Mouse (Mus musculus): ENCODE results near the gene Cks2. TPM values are rescaled to one million over a fixed set of nuclear protein-coding genes. Genes with fewer than 3 reads are reported as not detected.
"Not testable (repeated sequence)": the region's sequence is repeated elsewhere in the genome, so short reads cannot be mapped to it uniquely, and the experiment has no call there.

Gene Cks2
- polyA plus RNA-seq, 1 experiment from 2014 or later, result 236 TPM

DNA sequence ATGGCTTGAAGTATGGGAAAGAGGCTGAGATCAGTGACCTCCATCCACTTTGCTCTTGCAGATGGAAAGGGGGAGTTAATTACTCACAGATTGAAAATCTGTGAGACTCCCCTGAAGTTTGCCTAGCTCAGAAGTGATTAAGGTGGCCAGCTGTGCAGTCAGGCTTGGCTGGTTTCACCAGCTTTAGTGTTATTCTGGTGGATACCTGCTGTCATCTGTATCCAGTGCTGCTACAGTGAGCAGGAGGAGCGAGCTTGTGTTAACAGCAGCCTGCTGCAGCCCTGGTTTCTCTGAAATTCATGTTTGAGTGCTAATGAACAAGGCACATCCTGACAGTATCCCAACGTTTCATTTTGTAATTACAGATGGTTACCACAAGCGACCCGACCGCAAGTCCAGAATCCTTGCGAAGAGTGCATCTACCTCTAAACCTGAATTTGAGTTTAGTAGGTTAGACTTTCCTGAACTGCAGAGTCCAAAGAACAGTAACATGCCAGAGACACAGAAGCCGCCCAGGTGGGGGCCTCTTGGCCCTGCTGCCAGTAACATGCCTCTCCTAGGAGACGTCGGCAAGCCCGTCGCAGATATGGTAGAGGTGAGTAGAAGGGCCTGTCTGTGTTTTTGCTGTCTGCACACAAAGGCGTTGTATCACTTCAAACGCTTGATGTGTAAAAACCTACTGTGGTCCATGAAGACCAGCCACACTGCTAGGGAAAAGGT lies 11.6 kb downstream of the Cks2 start:
- peaks cover 84% of the 10 kb centered on the region for H3K36me3 ChIP-seq

DNA sequence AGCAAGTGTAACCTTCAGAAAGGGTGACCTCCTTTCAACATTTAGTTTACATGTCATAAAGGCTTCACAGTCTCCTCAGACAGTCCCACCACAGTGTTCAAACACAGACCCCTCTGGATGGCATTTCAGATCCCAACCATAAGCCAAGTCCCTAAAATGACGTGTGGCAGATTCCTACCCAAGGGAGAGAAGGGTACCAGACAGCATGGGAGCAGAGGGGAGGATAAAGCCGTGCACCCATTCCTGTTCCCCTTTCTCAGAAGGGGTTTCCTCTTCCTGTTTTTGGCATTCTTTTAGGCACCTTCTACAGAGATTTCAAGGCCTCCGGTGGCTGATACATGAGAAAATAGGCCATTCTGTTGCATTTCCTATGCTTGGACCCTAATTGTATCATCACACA lies 13.1 kb downstream of the Cks2 start:
- 81% methylated on average over 3 of the region's 3 CpGs for WGBS
- no peak overlapping the region for H3K4me2 ChIP-seq
- H3K27ac ChIP-seq, result no peak overlapping the region
- H3K4me3 ChIP-seq, result no peak overlapping the region
- H3K9me3 ChIP-seq (replicated peaks), result no peaks in the 10 kb centered on the region
- ATAC-seq (replicated peaks; ENCODE audit: insufficient number of reproducible peaks, insufficient read depth, low FRiP score, low read depth), result no peak
- H3K27me3 ChIP-seq, result no peaks in the 10 kb centered on the region
- peaks cover 91% of the 10 kb centered on the region for H3K36me3 ChIP-seq
- H3K4me1 ChIP-seq (replicated peaks), result 0 out of 2 replicates have a peak, but pooled peaks cover 4% of the 10 kb centered on the region
- H3K9ac ChIP-seq, result no peak overlapping the region

More for the DNA sequence above, 11.6 kb downstream of the Cks2 start:
- H3K4me1 ChIP-seq (replicated peaks), result peaks cover 11% of the 10 kb centered on the region
- H3K4me3 ChIP-seq, result no peak overlapping the region
- no peak for ATAC-seq (replicated peaks; ENCODE audit: insufficient number of reproducible peaks, insufficient read depth, low FRiP score, low read depth)
- H3K9ac ChIP-seq, result no peak overlapping the region
- no peaks in the 10 kb centered on the region for H3K27me3 ChIP-seq
- no peaks in the 10 kb centered on the region for H3K9me3 ChIP-seq (replicated peaks)
- no peak overlapping the region for H3K27ac ChIP-seq
- WGBS, result 93% methylated on average over 13 of the region's 13 CpGs
- no peak overlapping the region for H3K4me2 ChIP-seq

DNA sequence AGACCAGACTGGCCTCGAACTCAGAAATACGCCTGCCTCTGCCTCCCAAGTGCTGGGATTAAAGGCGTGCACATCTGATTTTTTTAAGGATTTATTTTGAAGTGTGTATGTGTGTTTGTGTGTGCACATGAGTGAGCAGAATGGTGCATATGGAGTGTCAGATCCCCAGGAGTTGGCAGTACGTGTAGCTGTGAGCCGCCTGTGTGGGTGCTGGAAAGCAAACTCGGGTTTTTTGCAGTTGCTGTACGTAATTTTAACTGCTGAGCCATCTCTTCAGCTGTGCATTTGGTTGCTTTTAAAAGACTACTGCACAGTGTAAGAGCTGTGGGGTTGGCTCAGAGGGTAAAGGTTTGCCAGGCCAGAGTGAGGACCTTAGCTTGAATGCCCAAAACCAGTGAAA lies 14.5 kb downstream of the Cks2 start:
- Histone ChIP-seq H3K9ac (no peak overlapping the region), H3K4me1 (replicated peaks) (no peaks in the 10 kb centered on the region), H3K4me3 (no peak overlapping the region), H3K36me3 (peaks cover 93% of the 10 kb centered on the region), H3K27me3 (no peaks in the 10 kb centered on the region), H3K27ac (no peak overlapping the region), H3K9me3 (replicated peaks) (no peaks in the 10 kb centered on the region), H3K4me2 (no peak overlapping the region)
- ATAC-seq (replicated peaks; ENCODE audit: insufficient number of reproducible peaks, insufficient read depth, low FRiP score, low read depth), result no peak
- 95% methylated on average over 7 of the region's 7 CpGs for WGBS

DNA sequence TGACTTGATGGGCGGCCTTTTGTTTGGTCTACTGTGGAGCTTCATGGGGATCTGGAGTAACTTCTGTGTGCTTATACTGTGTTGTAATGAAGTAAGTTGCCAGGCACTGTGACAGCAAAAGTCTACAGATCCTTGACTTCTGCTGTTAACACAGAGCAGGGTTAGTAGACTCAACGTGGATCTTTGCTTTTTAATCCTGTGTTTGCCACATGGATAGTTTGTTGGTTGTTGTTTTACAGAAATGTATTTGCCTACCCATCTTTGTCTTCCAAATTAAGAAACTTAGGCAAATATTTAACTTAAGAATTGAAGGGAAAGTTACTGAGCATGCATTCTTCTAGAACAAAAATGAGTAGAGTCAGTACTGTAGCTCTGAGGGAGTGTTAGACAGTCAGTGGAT lies 18.5 kb downstream of the Cks2 start:
- peaks cover 91% of the 10 kb centered on the region for H3K36me3 ChIP-seq
- H3K4me1 ChIP-seq (replicated peaks), result no peaks in the 10 kb centered on the region
- no peak overlapping the region for H3K4me2 ChIP-seq
- H3K4me3 ChIP-seq, result no peak overlapping the region
- WGBS, result 92% methylated on average over 2 of the region's 2 CpGs
- no peaks in the 10 kb centered on the region for H3K9me3 ChIP-seq (replicated peaks)
- no peaks in the 10 kb centered on the region for H3K27me3 ChIP-seq
- H3K27ac ChIP-seq, result no peak overlapping the region
- no peak overlapping the region for H3K9ac ChIP-seq
- ATAC-seq (replicated peaks; ENCODE audit: insufficient number of reproducible peaks, insufficient read depth, low FRiP score, low read depth), result no peak

DNA sequence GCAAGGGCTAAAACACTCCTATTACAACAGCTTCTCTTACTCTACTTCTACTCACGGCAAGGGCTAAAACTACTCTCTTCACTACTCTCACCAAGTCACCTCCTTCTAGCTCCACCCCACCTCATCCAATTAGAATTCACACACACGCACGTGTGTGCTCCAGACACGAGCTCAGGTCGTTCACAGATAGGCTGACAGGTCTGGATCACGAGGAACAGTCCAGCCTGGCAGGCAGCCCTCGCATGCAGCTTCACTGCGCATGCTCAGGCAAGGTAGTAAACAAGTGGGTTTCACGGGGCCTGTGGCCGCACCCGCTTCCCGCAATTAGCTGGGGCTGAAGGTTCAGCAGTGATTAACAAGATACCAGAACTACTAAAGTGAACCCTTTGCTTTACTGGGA lies 23.2 kb downstream of the Cks2 start:
- peaks cover 71% of the 10 kb centered on the region for H3K36me3 ChIP-seq
- H3K27me3 ChIP-seq; H3K27ac ChIP-seq; ATAC-seq (replicated peaks; ENCODE audit: insufficient number of reproducible peaks, insufficient read depth, low FRiP score, low read depth); H3K9ac ChIP-seq; H3K4me2 ChIP-seq; H3K9me3 ChIP-seq (replicated peaks); H3K4me1 ChIP-seq (replicated peaks); H3K4me3 ChIP-seq: not testable (repeated sequence)
- 85% methylated on average over 12 of the region's 12 CpGs for WGBS

DNA sequence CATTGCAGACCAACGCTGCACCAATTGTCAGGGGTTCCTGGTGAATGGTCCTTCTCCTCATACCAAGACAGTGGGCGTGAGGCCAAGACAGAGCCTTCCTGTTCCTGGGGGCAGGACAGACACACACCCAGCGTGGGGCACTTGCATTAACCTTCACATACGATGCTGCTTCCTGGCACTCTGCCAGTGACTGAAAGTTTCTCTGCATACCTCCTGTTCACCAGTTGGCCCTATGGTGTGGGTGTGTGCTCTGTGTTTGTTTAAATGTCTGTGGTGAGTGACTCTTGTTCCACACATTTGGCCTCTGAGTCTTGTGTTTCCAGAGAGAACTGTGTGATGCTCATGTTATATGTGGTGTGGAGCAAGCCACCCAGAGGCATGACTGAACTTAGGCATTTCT lies 31.6 kb downstream of the Cks2 start:
- Histone ChIP-seq H3K9ac (no peak overlapping the region), H3K4me2 (no peak overlapping the region), H3K36me3 (peaks cover 86% of the 10 kb centered on the region), H3K9me3 (replicated peaks) (no peaks in the 10 kb centered on the region), H3K27me3 (no peaks in the 10 kb centered on the region), H3K4me1 (replicated peaks) (peaks cover 2% of the 10 kb centered on the region; the same call in 1 of the 2 replicates), H3K4me3 (no peak overlapping the region), H3K27ac (no peak overlapping the region)
- 58% methylated on average over 4 of the region's 4 CpGs for WGBS
- no peak for ATAC-seq (replicated peaks; ENCODE audit: insufficient number of reproducible peaks, insufficient read depth, low FRiP score, low read depth)

DNA sequence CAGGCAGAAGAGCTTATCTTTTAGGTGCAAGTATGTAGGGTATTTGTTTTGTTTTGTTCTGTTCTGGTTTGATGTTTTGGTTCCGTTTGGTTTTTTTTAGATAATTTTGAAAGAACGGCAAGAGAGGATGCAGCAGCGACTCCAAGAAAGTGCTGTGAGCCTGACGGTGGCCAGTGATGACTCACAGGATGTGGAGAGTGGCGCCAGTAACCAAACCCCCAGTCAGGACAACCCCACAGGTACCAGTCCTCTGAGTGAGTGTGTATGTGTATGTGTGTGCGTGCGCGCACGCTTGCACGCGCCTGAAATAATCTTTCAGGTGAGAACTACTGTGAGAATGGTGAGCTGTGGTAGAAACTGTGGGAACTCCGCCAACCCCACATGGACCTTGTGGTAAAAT lies 32.0 kb downstream of the Cks2 start:
- no peak for ATAC-seq (replicated peaks; ENCODE audit: insufficient number of reproducible peaks, insufficient read depth, low FRiP score, low read depth)
- Histone ChIP-seq H3K9me3 (replicated peaks) (no peaks in the 10 kb centered on the region), H3K4me3 (no peak overlapping the region), H3K36me3 (peaks cover 88% of the 10 kb centered on the region), H3K9ac (no peak overlapping the region), H3K27me3 (no peaks in the 10 kb centered on the region), H3K4me1 (replicated peaks) (peaks cover 2% of the 10 kb centered on the region; the same call in 1 of the 2 replicates), H3K4me2 (no peak overlapping the region), H3K27ac (no peak overlapping the region)
- WGBS, result 92% methylated on average over 12 of the region's 12 CpGs

DNA sequence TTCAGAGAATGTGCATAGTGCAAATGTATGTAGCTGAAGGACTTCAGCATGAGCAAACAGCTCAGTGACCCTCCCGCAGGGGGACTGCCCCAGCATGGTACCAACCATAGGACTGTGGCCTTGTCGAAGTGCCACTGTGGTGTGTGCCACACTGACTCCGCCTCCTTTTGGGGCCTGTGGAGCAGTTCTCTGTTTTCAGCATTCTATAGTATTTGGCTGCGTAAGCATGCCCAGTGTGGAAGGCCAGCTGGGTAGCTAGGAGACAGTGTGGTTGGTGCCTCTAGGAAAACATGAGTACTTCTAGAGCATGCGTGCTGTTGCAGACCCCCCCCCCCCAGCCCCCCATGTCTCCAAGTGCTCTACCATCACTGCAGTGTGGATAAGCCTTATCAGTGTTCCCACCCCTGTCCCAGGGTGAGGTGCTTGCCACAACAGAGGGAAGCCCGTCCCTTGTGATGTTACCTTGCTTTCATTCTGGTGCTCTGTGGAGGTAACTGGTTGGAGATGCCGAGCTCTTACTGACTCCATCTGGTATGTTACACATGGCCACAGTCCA lies 32.7 kb downstream of the Cks2 start:
- peaks cover 2% of the 10 kb centered on the region; the same call in 1 of the 2 replicates for H3K4me1 ChIP-seq (replicated peaks)
- H3K4me2 ChIP-seq, result no peak overlapping the region
- WGBS, result 77% methylated on average over 7 of the region's 7 CpGs
- no peak overlapping the region for H3K9ac ChIP-seq
- peaks cover 94% of the 10 kb centered on the region for H3K36me3 ChIP-seq
- no peak overlapping the region for H3K4me3 ChIP-seq
- H3K27me3 ChIP-seq, result no peaks in the 10 kb centered on the region
- H3K27ac ChIP-seq, result no peak overlapping the region
- no peak for ATAC-seq (replicated peaks; ENCODE audit: insufficient number of reproducible peaks, insufficient read depth, low FRiP score, low read depth)
- no peaks in the 10 kb centered on the region for H3K9me3 ChIP-seq (replicated peaks)

DNA sequence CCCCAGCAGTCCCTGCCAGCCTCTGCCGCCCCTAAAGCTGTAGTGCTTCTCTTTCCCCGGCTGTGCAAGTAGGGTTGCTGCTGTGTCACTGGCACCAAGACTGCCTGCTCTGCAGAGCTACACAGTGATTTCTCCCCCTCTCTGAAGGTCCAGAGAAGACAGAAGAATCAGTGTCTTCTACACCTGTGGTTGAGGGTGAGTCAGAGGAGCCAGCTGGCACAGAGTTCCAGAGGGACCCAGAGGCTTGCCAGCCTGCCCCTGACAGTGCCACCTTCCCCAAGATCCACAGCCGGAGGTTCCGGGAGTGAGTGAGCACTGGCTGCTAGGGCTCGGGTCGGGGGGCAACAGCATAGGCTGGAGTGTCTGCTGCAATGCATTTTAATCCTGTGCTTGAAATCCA lies 33.7 kb downstream of the Cks2 start:
- no peak for ATAC-seq (replicated peaks; ENCODE audit: insufficient number of reproducible peaks, insufficient read depth, low FRiP score, low read depth)
- no peak overlapping the region for H3K4me3 ChIP-seq
- peaks cover 95% of the 10 kb centered on the region for H3K36me3 ChIP-seq
- H3K27me3 ChIP-seq, result no peaks in the 10 kb centered on the region
- no peak overlapping the region for H3K9ac ChIP-seq
- 89% methylated on average over 6 of the region's 6 CpGs for WGBS
- H3K9me3 ChIP-seq (replicated peaks), result no peaks in the 10 kb centered on the region
- H3K4me1 ChIP-seq (replicated peaks), result peaks cover 2% of the 10 kb centered on the region; the same call in 1 of the 2 replicates
- no peak overlapping the region for H3K27ac ChIP-seq
- H3K4me2 ChIP-seq, result no peak overlapping the region

DNA sequence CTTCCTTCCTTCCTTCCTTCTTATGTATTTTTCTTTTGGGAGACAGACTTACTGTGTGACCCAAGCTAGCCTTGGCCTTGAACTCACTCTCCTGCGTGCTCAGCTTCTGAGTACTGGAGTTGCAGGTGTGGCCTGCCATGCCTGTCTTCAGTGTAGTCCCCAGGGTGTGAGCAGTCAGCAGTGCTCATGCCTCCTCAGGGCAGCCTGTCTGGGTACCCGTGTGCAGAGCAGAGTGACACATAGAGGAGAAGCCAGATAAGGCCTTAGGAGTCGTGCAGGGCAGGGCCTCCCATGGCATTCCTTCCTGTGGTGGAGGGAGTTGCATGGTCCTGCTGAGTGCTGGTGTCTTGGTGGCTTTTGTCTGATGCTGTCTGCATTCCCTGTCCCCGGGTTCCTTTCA lies 34.3 kb downstream of the Cks2 start:
- no peak overlapping the region for H3K4me2 ChIP-seq
- no peak overlapping the region for H3K4me3 ChIP-seq
- H3K36me3 ChIP-seq, result peaks cover 95% of the 10 kb centered on the region
- 52% methylated on average over 4 of the region's 4 CpGs for WGBS
- peaks cover 2% of the 10 kb centered on the region; the same call in 1 of the 2 replicates for H3K4me1 ChIP-seq (replicated peaks)
- no peaks in the 10 kb centered on the region for H3K27me3 ChIP-seq
- no peak; the same call in 1 of the 2 replicates for ATAC-seq (replicated peaks; ENCODE audit: insufficient number of reproducible peaks, insufficient read depth, low FRiP score, low read depth)
- no peaks in the 10 kb centered on the region for H3K9me3 ChIP-seq (replicated peaks)
- no peak overlapping the region for H3K27ac ChIP-seq
- H3K9ac ChIP-seq, result no peak overlapping the region

DNA sequence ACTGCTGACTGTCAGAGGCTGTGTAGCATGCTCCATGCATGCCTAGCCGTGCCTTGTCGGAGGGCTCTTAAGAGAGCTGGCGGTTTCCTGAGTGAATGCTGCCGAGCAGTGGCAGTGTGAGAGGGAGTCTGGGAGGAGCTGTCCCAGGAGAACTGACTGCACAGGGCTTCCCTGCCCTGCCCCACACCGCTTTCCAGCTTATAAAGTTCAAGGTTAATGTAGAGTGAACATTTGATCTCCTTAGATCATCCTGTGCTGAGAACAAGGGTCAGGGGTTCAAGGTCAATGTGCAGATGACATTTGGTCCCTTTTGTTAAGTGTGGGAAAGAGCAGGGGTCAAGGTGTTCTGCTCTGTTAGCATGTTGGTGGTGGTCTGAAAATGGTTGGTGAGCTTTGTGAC lies 36.0 kb downstream of the Cks2 start:
- no peak for ATAC-seq (replicated peaks; ENCODE audit: insufficient number of reproducible peaks, insufficient read depth, low FRiP score, low read depth)
- Histone ChIP-seq H3K4me1 (replicated peaks) (peaks cover 2% of the 10 kb centered on the region; the same call in 1 of the 2 replicates), H3K36me3 (peaks cover 96% of the 10 kb centered on the region), H3K4me2 (no peak overlapping the region), H3K9ac (no peak overlapping the region), H3K27me3 (no peaks in the 10 kb centered on the region), H3K4me3 (no peak overlapping the region), H3K9me3 (replicated peaks) (no peaks in the 10 kb centered on the region), H3K27ac (no peak overlapping the region)
- WGBS, result 60% methylated on average over 5 of the region's 5 CpGs

DNA sequence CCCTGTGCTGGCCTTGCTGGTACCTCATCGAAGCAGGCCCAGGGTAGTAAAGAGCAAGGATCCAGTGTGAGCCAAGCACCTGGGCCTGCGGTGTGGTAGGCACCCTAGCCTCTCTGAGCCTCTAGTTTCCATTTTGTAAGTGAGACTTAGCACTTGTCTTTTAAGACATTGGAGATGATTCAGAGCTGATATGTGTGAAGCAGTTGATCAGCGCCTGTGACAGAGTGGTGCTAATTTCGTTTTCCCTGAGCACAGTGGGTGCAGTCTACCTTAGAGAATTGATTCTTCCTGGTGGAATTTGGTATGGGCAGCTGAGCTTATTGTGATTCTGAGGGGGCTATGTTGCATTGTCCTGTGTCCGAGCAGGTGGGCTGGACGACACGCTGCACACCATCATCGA lies 36.6 kb downstream of the Cks2 start:
- H3K4me1 ChIP-seq (replicated peaks), result peaks cover 2% of the 10 kb centered on the region; the same call in 1 of the 2 replicates
- no peak for ATAC-seq (replicated peaks; ENCODE audit: insufficient number of reproducible peaks, insufficient read depth, low FRiP score, low read depth)
- no peaks in the 10 kb centered on the region for H3K27me3 ChIP-seq
- H3K36me3 ChIP-seq, result peaks cover 91% of the 10 kb centered on the region
- H3K27ac ChIP-seq, result no peak overlapping the region
- no peak overlapping the region for H3K4me2 ChIP-seq
- H3K9ac ChIP-seq, result no peak overlapping the region
- no peak overlapping the region for H3K4me3 ChIP-seq
- no peaks in the 10 kb centered on the region for H3K9me3 ChIP-seq (replicated peaks)
- WGBS, result 93% methylated on average over 8 of the region's 8 CpGs

Data from heart, embryonic 15.5 days (tissue).